Mouse (Mus musculus) E14TG2a.4 (cell line): ENCODE measurements around the gene Cd33.

Experiments
- CTCF ChIP-seq: conservative IDR thresholded peaks from 2 replicates; pipeline ENCODE4 v1.5.1; 2014; ENCODE audit warnings: low read length
- NANOG ChIP-seq: IDR thresholded peaks from 2 replicates; pipeline ENCODE4 v1.6.1; 2014; ENCODE audit warnings: borderline replicate concordance, low read length, mixed read lengths

GRCm38 (mm10) chr7:43518341-43518740, 25.9 kb downstream of the Cd33 start:
- TF ChIP-seq CTCF, result no peak
- TF ChIP-seq NANOG, result no peak
